Mouse (Mus musculus): ENCODE data around the gene Dip2b. TPM values are rescaled to one million over a fixed set of nuclear protein-coding genes. Genes with fewer than 3 reads are reported as not detected.

Gene Dip2b
- polyA plus RNA-seq, 1 experiment, result 7.3 TPM

GRCm38 (mm10) chr15:100070021-100070420, 31.6 kb downstream of the Dip2b start:
- TF ChIP-seq CEBPB (IDR thresholded peaks at IDR 0.05; ENCODE audit: insufficient read depth, poor library complexity, severe bottlenecking), result no peak
- TF ChIP-seq SRF (IDR thresholded peaks at IDR 0.05; ENCODE audit: control insufficient read depth, insufficient read length, low read depth), result no peak
- TF ChIP-seq E2F4 (IDR thresholded peaks at IDR 0.05; ENCODE audit: insufficient read depth), result no peak
- no peak for TF ChIP-seq USF1 (IDR thresholded peaks at IDR 0.05; ENCODE audit: low read depth)
- Histone ChIP-seq H3K4me2 (ENCODE audit: low read depth) (no peak overlapping the region), H3K4me3 (no peak overlapping the region), H3K79me2 (ENCODE audit: control insufficient read depth, insufficient read depth) (peaks cover 11% of the 10 kb centered on the region), H3ac (ENCODE audit: control insufficient read depth, insufficient read length) (no peak overlapping the region), H3K36me3 (ENCODE audit: control insufficient read depth, insufficient read depth) (no peaks in the 10 kb centered on the region), H3K27me3 (ENCODE audit: control insufficient read depth, insufficient read depth, insufficient read length) (no peaks in the 10 kb centered on the region)

- TF ChIP-seq SRF (IDR thresholded peaks at IDR 0.05; ENCODE audit: control insufficient read depth, insufficient read length, low read depth), result no peak
- TF ChIP-seq POLR2AphosphoS2 (IDR thresholded peaks at IDR 0.05; ENCODE audit: insufficient read length, low read depth), result no peak
- no peak for TF ChIP-seq REST (IDR thresholded peaks at IDR 0.05; ENCODE audit: insufficient read depth, insufficient read length)
- TF ChIP-seq MYOG (IDR thresholded peaks at IDR 0.05; ENCODE audit: control insufficient read depth in 1 of 3, insufficient read depth in 1 of 3, insufficient read length in 2 of 3, low read depth in 2 of 3), result no peak
- no peak for TF ChIP-seq E2F4 (IDR thresholded peaks at IDR 0.05; ENCODE audit: insufficient read depth)
- no peak for TF ChIP-seq TCF3 (IDR thresholded peaks at IDR 0.05; ENCODE audit: insufficient read length, low read depth)
- no peak for TF ChIP-seq CEBPB (IDR thresholded peaks at IDR 0.05; ENCODE audit: insufficient read depth, poor library complexity, severe bottlenecking)
- TF ChIP-seq POLR2A (IDR thresholded peaks at IDR 0.05; ENCODE audit: insufficient read length, low read depth), result no peak
- no peak for TF ChIP-seq MAX (IDR thresholded peaks at IDR 0.05; ENCODE audit: low read depth)
- TF ChIP-seq TCF12 (IDR thresholded peaks at IDR 0.05; ENCODE audit: insufficient read depth, poor library complexity, severe bottlenecking), result no peak
- TF ChIP-seq USF1 (IDR thresholded peaks at IDR 0.05; ENCODE audit: low read depth), result no peak
- peaks cover 10% of the 10 kb centered on the region for H3K79me2 ChIP-seq (ENCODE audit: control insufficient read depth, insufficient read depth)
- H3K36me3 ChIP-seq (ENCODE audit: control insufficient read depth, insufficient read depth), result no peaks in the 10 kb centered on the region
- H3K27me3 ChIP-seq (ENCODE audit: control insufficient read depth, insufficient read depth, insufficient read length), result no peaks in the 10 kb centered on the region
- no peak overlapping the region for H3K4me2 ChIP-seq (ENCODE audit: low read depth)
- H3ac ChIP-seq (ENCODE audit: control insufficient read depth, insufficient read length), result no peak overlapping the region
- no peak overlapping the region for H3K4me3 ChIP-seq
These were observed 33.4 kb downstream of the Dip2b start for GRCm38 (mm10) chr15:100071819-100072218.

GRCm38 (mm10) chr15:100073696-100074453, 35.4 kb downstream of the Dip2b start:
- H3K4me2 ChIP-seq (ENCODE audit: low read depth), result no peak overlapping the region
- H3K4me3 ChIP-seq, result no peak overlapping the region
- no peak for TF ChIP-seq USF1 (IDR thresholded peaks at IDR 0.05; ENCODE audit: low read depth)
- no peak for TF ChIP-seq MYOD1 (IDR thresholded peaks at IDR 0.05; ENCODE audit: control insufficient read depth in 1 of 3, insufficient read length in 2 of 3, low read depth in 2 of 3)
- TF ChIP-seq MAX (IDR thresholded peaks at IDR 0.05; ENCODE audit: low read depth), result no peak
- TF ChIP-seq MYOG (IDR thresholded peaks at IDR 0.05; ENCODE audit: control insufficient read depth in 1 of 3, insufficient read depth in 1 of 3, insufficient read length in 2 of 3, low read depth in 2 of 3), result no peak
- TF ChIP-seq TCF3 (IDR thresholded peaks at IDR 0.05; ENCODE audit: insufficient read length, low read depth), result no peak
- H3K27me3 ChIP-seq (ENCODE audit: control insufficient read depth, insufficient read depth, insufficient read length), result no peaks in the 10 kb centered on the region
- peaks cover 10% of the 10 kb centered on the region for H3K79me2 ChIP-seq (ENCODE audit: control insufficient read depth, insufficient read depth)
- no peaks in the 10 kb centered on the region for H3K36me3 ChIP-seq (ENCODE audit: control insufficient read depth, insufficient read depth)
- H3ac ChIP-seq (ENCODE audit: control insufficient read depth, insufficient read length), result no peak overlapping the region

- H3K79me2 ChIP-seq (ENCODE audit: control insufficient read depth, insufficient read depth), result peaks cover 15% of the 10 kb centered on the region
- H3K27me3 ChIP-seq (ENCODE audit: control insufficient read depth, insufficient read depth, insufficient read length), result no peaks in the 10 kb centered on the region
- no peak for TF ChIP-seq USF1 (IDR thresholded peaks at IDR 0.05; ENCODE audit: low read depth)
- TF ChIP-seq MYOG (IDR thresholded peaks at IDR 0.05; ENCODE audit: control insufficient read depth in 1 of 3, insufficient read depth in 1 of 3, insufficient read length in 2 of 3, low read depth in 2 of 3), result peak in 2 of 3 experiments; percentile 25 to 63
- no peak for TF ChIP-seq CEBPB (IDR thresholded peaks at IDR 0.05; ENCODE audit: insufficient read depth, poor library complexity, severe bottlenecking)
- TF ChIP-seq TCF3 (IDR thresholded peaks at IDR 0.05; ENCODE audit: insufficient read length, low read depth), result peak; percentile 5
- no peak for TF ChIP-seq REST (IDR thresholded peaks at IDR 0.05; ENCODE audit: insufficient read depth, insufficient read length)
- no peak for TF ChIP-seq SRF (IDR thresholded peaks at IDR 0.05; ENCODE audit: control insufficient read depth, insufficient read length, low read depth)
- no peak for TF ChIP-seq TCF12 (IDR thresholded peaks at IDR 0.05; ENCODE audit: insufficient read depth, poor library complexity, severe bottlenecking)
- no peak for TF ChIP-seq POLR2AphosphoS2 (IDR thresholded peaks at IDR 0.05; ENCODE audit: insufficient read length, low read depth)
- TF ChIP-seq MYOD1 (IDR thresholded peaks at IDR 0.05; ENCODE audit: control insufficient read depth in 1 of 3, insufficient read length in 2 of 3, low read depth in 2 of 3), result peak in 2 of 3 experiments; percentile 73 to 75
- TF ChIP-seq E2F4 (IDR thresholded peaks at IDR 0.05; ENCODE audit: insufficient read depth), result no peak
- no peak for TF ChIP-seq MAX (IDR thresholded peaks at IDR 0.05; ENCODE audit: low read depth)
- H3K4me3 ChIP-seq, result no peak overlapping the region
- H3K4me2 ChIP-seq (ENCODE audit: low read depth), result no peak overlapping the region
- H3ac ChIP-seq (ENCODE audit: control insufficient read depth, insufficient read length), result no peak overlapping the region
- H3K36me3 ChIP-seq (ENCODE audit: control insufficient read depth, insufficient read depth), result no peaks in the 10 kb centered on the region
These were observed 36.3 kb downstream of the Dip2b start for GRCm38 (mm10) chr15:100074754-100075153.

- Histone ChIP-seq H3K4me3 (no peak overlapping the region), H3K79me2 (ENCODE audit: control insufficient read depth, insufficient read depth) (peaks cover 15% of the 10 kb centered on the region), H3K4me2 (ENCODE audit: low read depth) (no peak overlapping the region), H3K27me3 (ENCODE audit: control insufficient read depth, insufficient read depth, insufficient read length) (no peaks in the 10 kb centered on the region), H3ac (ENCODE audit: control insufficient read depth, insufficient read length) (no peak overlapping the region), H3K36me3 (ENCODE audit: control insufficient read depth, insufficient read depth) (no peaks in the 10 kb centered on the region)
- TF ChIP-seq POLR2A (IDR thresholded peaks at IDR 0.05; ENCODE audit: insufficient read length, low read depth), result no peak
- TF ChIP-seq REST (IDR thresholded peaks at IDR 0.05; ENCODE audit: insufficient read depth, insufficient read length), result no peak
- TF ChIP-seq POLR2AphosphoS2 (IDR thresholded peaks at IDR 0.05; ENCODE audit: insufficient read length, low read depth), result no peak
- TF ChIP-seq TCF3 (IDR thresholded peaks at IDR 0.05; ENCODE audit: insufficient read length, low read depth), result no peak
- TF ChIP-seq CEBPB (IDR thresholded peaks at IDR 0.05; ENCODE audit: insufficient read depth, poor library complexity, severe bottlenecking), result no peak
- no peak for TF ChIP-seq TCF12 (IDR thresholded peaks at IDR 0.05; ENCODE audit: insufficient read depth, poor library complexity, severe bottlenecking)
- no peak for TF ChIP-seq E2F4 (IDR thresholded peaks at IDR 0.05; ENCODE audit: insufficient read depth)
- no peak for TF ChIP-seq MYOG (IDR thresholded peaks at IDR 0.05; ENCODE audit: control insufficient read depth in 1 of 3, insufficient read depth in 1 of 3, insufficient read length in 2 of 3, low read depth in 2 of 3)
- TF ChIP-seq SRF (IDR thresholded peaks at IDR 0.05; ENCODE audit: control insufficient read depth, insufficient read length, low read depth), result no peak
- TF ChIP-seq MYOD1 (IDR thresholded peaks at IDR 0.05; ENCODE audit: control insufficient read depth in 1 of 3, insufficient read length in 2 of 3, low read depth in 2 of 3), result no peak
- no peak for TF ChIP-seq USF1 (IDR thresholded peaks at IDR 0.05; ENCODE audit: low read depth)
- TF ChIP-seq MAX (IDR thresholded peaks at IDR 0.05; ENCODE audit: low read depth), result no peak
These were observed 37.9 kb downstream of the Dip2b start for GRCm38 (mm10) chr15:100076362-100076761.

Measured in myocyte (in vitro differentiated cells).